Mouse (Mus musculus) gastrocnemius, postnatal 10 days (tissue): ENCODE data around the gene Kcnh2. TPM values are rescaled to one million over a fixed set of nuclear protein-coding genes. Genes with fewer than 3 reads are reported as not detected.

ENCODE experiments used
- DNase-seq: peaks from one replicate; pipeline ENCODE4 v3.0.0; 2021; ENCODE audit warnings: mixed read lengths
- total RNA-seq, 2 experiments: library from RNA; stranded (reverse); gene quantifications; 2 replicates each; pipeline ENCODE4 v1.2.3; 2021

Kcnh2 gene
- total RNA-seq, 2 experiments from 2014 or later = 5.4 to 10.8 TPM

DNA sequence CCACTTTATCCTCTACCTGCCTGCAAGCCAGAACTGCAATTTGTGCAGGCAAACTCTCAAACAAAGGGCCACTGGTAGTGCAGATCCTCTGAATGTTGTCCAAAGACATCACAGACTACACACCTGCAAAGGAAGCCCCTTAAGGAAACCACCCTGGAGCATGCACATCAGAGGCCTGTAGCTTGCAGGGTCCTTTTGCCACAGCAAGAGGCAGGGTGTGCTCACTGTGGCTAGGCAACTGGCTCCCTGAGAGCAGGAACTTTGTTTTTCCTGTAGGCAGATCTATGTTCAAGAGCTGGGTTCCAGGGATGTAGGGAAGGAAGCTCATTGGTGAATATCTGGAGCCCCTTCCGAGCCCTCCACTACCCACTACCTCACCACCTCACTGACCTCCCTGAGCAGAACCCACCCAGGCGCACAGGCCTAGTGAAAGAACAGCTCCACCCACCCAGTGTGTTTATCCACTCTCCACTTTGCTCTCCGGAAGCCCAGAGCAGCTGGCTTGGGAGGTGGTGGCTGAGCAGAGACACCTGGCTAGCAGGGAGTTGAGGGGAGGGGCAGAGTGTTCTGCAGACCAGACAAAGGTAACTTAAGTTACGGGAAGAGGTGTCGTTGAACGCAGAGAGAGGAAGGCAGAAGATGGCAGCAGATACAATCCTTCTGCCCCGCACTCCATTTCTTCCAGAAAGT is 4.1 kb downstream of the Kcnh2 start:
- no peak for DNase-seq

DNA sequence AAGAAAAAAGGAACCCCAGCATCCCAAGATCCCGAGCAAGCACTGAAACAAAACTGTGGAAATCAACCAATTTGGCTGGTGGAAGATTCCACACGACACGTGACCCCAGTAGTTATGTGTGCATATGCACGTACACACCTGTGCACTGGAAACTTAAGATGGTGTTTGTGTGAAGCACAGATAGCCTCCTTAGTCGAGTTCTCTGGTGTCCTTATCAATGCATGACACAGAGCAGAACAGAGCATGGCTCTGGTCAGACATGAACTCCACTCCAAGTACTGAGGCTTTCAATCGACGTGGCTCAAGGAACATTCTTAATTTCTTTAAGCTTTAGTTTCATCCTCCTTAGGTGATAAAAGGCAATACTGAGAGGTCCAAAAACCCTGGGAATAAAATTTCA is 5.1 kb downstream of the Kcnh2 start:
- DNase-seq = no peak

DNA sequence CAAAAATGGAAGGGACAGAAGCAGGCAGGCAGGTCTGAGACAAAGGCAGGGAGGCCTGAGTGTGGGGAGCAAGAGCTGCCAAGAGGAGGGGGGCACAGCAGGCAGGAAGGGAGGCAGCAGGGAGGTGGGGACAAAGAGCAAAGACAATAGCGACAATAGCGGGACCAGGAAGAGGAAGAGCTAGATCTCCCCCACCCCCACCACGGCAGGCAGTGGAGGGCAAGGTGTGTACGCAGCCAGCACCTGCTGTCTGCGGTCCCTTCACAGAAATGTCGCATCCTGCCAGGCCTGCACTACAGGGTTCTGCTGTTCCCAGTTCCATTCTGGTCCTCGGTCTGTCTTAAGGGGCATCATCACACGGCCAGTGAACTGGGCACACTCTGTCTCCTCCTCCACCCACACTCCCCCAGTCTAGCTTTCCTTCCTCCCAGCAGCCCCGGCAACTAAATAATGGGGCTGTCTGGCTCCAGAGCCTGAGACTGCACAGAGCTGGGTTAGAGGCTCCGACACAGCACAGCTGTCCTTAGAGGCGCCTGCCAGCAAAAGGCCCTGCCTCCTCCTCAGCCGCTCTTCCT is 6.8 kb downstream of the Kcnh2 start:
- no peak for DNase-seq

DNA sequence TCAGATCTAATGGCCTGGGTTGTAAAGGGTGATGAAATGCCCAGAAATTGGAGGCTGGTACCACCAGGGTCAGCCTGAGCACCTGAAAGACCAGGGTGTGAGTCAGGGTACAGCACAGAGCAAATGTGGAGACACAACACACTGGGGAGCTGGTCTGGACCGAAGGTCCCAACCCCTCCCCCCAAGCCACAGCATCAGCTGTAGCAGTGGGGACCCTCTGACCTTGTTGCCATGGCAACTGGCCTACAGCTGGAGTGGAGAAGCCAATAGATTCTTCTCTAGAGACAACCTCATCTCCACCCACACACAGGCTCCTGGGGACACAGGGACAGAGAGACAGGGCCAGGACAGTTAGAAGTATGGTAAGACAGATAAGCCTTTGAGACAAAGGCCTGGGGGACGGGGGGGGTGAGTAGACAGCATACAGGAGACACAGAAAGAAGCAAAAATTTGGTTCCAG is 7.4 kb downstream of the Kcnh2 start:
- no peak for DNase-seq

DNA sequence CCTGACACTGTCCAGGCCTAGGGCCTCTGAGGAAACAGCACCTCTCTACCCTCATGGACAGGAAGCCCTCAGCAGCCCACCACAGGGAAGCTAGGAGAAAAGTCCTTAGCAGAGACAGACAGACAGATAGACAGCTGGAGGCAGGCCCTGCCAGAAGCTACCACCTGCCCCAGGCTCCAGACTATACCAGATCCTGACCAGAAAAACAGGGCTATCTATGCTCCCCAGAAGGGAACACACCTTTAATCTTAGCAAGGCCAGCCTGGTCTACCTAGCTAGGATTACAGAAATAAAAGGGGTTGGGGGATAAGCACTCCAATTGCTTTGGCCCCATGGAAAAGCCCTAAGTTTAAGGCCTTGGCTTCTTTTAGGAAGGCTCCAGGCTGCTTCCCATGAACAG is 8.0 kb downstream of the Kcnh2 start:
- no peak for DNase-seq

DNA sequence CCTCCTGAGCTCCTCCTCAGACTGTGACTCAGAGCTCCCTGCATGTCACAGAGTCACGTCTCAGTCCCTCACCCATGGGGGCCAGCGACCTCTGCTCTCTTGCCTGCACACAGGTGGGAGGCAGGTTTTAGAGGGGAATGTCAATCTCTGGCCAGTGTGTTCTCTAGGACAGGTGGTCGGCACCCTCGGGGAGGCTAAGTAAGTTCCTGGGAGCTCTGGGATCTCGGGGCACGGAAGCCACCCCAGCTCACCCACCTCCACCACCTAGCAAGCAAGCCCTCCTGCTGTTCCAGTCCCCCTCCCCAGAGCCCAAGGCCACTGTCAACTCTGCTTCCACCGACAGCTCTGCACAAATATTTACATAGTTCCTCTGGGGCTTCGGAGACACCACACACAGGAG is 8.4 kb downstream of the Kcnh2 start:
- DNase-seq = no peak

DNA sequence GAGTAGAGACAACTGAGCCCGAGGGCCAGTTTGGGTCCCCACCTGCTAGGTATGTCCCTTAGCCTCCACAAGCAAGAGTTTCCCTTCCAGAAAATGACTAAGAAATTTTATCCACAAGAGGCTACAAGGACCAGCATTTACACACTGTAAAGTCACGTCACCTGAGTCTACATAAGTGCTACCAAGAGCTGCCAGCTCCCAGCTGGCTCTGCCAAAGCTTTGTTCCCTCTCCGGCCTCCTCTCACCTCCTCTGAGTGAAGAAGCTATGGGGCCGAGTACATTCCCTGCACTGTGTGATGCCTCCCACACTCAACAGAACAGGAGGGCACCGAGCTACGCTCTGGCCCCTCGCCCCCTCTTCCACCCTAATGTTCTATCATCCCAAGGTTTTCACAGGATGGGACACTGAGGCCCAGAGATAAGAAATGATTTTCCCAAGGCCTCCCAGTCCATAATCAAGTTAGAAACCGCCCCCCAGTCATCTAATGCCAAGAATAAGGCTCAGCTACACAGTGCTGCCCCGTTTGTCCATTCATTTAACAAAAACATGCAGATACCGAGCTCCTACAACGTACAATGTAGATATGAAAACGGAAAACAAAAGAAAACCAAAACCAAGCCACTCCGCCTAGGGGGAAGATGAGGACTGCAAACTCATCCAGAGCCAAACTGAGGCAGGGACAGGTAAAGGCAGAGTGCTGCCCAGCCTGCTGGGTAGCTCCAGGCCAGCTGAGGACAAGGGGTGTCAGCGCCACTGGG is 9.0 kb downstream of the Kcnh2 start:
- DNase-seq = no peak

DNA sequence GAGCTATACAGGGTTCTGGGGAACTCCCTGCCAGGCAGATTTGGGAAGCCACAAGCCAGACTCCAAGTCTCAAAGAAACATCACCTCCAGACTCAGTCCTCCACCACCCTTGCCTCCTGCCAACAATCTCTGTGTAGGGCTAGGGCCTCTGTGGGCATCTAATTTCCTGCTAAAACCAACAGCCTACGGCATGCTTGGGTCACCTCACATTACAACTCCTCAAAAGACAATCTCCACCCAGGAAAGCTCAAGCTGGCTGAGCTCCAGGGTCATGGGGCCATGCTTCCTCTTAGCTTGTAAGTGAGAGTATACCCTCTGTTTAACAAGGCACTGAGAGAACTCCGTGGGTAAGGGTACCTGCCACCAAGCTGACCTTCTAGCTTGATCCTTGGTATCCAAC is 13.6 kb downstream of the Kcnh2 start:
- no peak for DNase-seq

DNA sequence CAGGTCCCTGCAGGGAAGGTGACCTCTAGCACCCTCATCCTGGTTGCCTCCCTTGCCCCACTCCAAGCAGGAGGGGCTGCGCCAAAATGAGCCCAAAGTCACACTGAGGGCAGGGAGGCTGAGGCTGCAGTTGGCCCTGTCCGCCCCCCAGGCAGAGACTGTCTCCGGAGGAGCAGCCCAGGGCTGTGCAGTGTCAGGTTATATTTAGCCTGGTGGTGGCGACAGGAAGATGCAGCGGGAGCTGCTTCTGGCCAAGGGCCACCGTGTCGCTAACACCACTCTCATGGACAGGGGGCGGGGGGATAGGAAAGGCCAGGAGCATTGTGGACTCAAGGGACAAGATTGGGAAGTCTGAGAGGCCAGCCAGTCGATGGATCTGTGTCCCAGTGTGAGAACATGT is 14.0 kb downstream of the Kcnh2 start:
- DNase-seq = no peak

DNA sequence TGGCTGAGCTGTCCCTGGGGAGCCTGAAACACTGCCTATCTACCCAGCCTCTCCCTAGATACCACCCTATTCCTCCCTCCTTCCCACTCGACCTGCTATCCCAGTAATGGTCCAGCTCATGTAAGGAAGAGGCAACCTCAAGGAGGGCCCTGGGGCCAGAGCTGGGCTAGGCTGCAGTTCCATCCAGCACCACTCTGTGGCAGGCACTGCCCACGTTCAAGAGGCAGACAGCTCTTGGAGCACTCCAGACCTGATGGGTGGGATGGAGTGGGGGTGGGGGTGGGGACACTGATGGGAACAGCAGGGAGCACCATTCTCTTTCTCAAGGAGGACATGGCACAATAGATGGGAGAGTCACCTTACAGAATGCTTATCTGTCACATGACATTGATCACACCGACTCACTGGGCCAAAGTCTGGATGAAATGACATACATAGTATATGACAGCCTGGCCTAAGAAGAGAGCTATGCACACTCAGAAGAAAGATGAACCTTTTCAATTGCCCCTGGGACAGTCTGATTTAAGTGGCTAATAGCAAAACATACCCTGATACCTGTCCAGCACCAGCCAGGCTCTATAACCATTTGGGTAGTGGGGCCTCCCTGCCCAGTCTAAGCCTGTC is 15.4 kb downstream of the Kcnh2 start:
- peak; percentile 54 for DNase-seq

DNA sequence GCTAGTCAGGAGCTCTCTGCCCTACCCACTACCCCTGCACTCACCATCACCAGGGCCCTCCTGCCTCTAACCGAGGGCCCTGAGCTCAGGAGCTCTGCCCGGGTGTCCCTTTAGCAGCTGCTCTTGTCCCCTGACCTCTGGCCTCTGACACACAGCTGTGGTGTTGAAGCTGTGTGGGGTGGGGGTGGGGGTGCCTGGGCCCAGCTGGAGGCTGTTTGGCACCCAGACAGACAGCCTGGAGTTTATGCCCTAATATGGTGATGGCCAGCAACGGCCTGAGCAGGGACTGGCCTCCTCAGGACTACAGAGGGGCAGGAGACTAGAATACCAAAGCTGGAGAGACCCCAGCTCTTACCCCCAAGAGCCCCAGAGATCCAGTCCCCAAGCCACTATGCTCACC is 16.7 kb downstream of the Kcnh2 start:
- DNase-seq = no peak

DNA sequence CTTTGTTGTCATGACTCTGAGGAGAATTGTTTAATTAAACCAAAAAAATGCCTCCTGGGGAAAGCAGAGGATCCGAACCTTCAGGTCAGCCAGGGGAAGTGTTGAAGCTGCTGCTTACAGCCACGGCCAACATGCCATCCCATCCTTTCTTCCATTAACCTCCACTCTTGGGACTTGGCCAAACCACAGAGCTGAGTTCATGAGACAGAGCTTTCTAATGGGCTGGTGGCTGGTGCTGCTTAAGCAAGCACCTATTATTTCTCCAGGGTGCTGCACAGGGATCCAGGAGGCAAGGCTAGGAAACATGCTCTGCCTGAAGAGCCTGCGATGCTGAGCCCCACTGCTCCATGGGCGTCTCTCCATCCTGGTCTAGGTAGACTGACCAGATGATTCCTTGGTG is 19.0 kb downstream of the Kcnh2 start:
- no peak for DNase-seq

DNA sequence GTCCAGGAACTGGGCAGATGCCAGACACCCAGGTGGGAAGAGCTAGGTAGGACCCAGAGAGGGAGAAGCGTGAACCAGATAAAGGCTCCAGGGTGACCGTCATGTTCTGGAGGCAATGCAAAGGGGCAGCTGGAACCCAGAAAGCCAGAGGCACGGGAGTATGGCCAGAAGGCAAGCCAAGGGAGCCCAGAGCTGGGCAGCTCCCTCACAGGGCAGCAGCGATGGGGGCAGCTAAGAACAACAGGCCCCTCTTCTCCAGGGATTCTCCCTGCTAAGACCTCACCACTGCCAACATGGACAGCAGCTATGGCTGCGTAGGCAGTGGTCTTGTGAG is 21.5 kb downstream of the Kcnh2 start:
- DNase-seq = no peak

DNA sequence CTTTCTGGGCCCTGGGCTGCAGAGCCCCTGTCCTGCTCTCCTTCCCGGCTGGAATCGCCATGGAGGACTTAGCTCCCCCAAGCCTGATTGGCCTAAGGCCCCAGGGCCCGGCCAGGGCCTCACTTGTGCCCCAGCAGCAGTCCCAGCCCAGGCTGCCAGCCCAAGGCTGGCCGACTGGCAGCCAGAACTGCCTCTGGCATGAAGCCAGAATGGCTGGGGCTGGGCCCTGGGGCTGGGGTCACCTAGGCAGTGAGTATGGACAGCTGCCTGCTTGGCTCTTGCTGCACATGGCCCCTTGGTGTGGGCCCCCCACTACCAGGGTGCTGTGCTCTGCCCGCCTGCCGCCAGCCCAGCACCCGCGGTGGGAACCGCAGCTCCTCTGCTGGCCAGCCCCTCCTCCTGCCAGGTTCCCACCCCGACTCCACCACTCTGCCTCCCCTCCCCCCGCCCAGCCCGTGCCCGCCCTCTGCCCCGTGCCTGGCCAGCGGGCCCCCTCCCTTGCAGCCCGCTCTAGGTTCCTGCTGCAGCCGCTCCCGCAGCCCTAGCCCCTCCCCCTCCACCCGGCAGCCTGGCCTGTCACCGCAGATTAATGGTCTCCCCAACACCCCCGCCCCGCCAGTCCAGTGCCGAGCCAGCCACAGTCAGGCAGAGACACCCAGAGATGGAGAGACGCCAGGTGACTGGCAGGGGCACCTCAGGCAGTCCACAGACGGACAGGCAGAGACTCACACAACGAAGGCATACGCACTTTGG is 22.0 kb downstream of the Kcnh2 start:
- DNase-seq = peak; percentile 81

DNA sequence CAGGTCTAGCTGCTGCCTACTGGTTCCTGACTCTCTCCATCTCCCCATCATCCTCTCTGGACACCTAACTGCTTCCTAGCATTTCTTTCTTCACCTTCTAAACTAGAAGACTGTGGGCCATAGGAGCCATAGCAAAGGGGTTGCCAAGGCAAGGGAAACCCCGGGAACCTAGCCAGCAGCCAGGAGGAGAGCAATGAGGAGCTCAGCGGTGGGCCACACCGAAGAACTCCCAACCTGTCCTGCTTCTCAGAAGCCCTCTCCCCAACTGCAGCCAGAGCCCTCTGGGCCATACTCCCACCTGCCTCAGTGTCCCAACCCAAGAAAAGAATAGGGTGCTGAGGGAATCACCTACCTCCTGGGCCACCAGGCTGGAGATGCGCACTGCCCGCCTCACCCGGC is 22.6 kb downstream of the Kcnh2 start:
- no peak for DNase-seq

DNA sequence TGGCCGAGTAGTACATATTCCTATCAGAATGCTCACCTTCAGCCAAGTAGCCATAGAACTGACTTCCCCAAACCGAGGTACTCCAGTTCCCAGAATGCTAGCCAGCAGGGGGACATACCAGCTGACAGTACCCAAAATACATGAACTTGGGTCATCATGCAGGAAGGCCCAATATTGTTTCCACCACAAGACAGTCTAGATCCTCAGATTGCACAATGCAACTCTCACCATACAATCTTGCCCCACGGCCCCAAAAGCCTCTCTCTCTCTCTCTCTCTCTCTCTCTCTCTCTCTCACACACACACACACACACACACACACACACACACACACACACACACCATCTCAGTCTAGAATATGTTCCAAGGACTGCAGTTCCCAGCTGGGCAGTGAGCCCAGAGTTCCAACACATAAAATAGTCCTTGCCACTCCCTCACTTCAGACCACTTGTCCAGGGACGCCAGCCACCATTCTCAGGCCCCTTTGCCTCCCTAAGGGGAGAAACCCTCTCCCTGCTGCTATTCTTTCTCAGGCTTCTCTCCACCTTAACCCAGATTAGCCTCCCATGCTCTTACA is 24.5 kb downstream of the Kcnh2 start:
- peak; percentile 45 for DNase-seq

DNA sequence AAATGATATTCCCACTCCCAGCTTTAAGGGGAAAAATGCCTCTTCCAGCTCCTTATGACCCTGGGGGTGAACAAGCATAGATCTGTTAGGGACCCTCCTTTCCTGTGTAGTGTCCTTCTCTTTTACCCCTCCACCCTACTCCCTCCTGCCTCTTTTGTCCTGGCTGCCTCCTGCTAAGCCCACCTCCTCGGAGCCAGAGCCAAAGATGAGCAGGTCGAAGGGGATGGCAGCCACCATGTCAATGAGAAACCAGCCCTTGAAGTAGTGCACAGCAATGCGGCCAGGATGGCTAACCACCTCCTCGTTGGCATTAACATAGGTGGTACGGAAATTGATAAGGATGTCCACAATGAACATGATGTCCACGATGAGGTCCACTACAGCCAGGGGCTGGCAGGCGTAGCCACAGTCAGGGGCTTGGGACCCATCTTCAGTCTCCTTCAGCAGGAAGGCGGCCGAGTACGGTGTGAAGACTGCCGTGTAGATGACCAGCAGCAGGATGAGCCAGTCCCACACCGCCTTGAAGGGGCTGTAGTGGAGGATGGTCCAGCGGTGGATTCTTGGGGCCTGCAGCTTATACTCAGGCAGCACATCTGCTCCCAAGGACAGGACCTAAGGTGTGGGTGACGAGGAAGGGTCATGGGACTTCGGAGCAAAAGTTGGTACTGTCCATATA is 25.1 kb downstream of the Kcnh2 start:
- DNase-seq = no peak

DNA sequence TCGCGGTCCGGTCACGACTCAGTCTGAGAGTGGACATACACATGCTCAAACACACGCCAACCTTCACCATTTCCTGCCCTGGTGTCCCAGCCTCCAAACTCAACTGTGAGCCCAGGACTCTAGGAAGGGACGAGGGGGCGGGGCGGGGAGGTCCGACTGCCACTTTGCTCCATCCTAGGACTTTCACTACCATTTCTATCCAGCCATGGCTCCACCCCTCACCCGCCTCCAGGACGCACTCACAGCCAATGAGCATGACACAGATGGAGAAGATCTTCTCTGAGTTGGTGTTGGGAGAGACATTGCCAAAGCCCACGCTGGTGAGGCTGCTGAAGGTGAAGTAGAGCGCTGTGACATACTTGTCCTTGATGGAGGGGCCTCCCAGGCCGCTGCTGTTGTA is 26.2 kb downstream of the Kcnh2 start:
- DNase-seq = no peak

DNA sequence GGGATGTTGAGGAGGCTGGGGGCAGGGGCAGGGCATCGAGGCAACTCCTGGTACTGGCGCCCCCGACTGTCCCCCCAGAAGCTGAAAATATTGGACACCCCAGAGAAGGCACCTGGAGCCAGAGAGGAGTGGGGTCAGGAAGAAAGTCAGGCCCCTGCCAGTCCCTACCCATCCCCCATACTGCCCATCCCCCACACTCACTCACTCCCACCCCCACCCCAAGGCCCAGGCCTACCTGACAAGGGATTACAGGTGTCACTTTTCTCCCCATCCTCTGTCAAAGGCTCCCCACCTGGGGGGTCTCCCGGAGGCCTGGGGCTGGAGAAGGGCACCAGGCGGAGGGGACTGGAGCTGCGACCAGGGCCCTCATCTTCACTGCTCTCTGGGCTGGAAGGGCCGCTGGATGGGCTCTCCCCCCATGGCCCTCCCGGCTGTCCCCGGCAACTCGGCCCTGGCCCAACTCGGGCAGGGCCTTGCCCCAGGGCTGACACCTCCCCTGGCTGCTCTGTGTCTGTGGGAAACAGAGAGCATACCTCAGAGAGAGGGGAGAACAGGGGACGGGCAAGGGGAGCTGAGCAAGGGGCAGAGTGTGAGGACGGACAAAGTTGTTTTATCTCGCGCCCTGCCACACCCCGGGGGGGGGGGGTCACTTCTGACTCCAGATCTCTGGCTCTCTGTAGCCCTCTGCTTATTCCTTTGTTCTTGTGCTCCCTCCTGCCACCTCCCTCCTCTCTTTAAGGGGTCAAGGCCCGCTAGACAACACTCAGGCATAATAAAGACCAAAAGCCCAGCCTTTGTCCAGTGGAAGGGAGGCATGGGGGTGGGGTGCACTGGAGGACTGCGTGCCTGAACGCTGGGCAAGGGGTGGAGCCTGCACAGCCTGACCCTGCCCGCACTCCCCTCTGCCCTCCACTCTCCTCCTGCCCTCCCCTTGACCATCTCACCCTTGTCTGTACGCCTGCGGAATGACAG is 29.4 kb downstream of the Kcnh2 start:
- DNase-seq = no peak

DNA sequence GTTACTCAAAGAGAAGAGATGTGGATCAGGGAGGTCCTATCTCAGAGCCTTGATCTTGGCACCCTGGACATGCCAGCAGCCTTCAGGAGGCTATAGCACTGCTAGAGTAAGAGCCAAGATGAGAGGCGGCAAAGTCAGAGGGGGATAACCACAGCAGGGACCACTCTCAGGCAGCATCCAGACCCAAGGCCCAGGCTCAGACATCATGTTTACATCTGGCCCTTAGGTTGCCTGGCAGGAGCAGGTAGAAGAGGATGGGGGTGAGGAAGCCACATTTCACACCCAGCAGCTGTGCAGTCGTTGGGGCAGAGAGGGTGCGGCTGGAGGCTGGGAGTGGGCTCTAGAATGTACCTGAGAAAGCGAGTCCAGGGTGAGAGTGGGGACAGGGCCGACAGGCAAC is 30.5 kb downstream of the Kcnh2 start:
- DNase-seq = no peak

DNA sequence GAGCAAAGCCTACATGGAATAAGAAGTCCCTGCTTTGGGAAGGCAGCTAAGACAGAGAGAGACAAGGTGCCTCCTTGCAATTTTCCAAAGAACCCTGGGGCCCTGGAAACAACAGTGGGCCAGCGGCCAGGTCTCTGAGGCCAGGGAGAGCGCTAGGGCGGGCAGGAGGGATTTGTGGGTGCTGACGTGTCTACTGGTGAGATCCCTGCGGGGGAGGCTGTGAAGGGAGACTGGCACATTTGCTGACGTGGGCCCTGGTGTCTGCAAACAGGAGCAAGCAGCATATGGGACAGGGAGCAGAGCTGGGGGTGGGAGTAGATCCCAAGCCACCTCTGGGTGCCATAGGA is 31.0 kb downstream of the Kcnh2 start:
- no peak for DNase-seq
